Mouse (Mus musculus): ENCODE results near the gene Egfl6.

Gene Egfl6

DNA sequence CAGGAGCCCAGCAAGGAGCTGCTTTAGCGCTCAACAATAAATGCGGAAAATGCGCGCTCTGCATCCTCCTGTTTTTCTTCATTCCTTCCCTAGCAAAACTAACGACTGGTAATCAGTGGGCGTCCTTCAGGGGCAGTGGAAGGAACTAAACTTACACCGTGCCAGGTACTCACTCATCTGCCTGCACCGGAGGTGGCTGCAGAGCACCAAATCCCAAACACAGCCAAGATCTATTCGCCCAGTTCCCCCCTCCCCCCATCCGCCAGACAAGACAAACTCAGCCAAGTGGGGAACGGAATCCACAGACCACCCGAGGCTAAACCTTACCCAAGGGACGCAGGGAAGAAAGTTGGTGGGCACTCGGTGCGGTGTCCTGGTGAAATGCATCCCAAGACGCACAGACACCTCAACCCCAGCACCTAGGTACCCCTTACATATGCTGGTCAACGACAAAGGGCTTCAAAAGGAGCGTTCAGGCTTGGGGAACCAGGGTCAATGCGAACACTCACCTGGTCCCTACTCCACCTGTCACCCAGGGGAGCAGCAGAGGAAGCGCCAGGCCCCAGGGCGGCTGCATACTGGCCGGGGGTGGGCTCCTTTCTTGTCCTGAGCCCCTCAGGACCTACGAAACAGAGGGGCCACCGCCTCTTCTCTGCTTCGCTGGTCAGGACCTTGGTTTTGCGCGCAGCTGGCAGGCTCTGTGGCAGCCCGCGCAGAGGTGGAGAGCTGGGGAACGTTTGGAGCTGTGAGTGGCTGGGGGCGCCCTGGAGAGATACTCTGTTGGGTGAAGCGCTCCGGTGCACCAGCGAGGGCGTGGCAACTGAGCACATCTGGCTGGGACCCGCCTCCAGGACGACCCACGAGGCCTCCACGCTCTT is at the start of gene Egfl6:
Gene Egfl6 (minus strand): TSS at position 774 of the 878 bp plus-strand sequence.
- no peak for DNase-seq (ENCODE audit: low read depth in 1 of 2, low spot score in 2 of 2)

GRCm38 (mm10) chrX:166626866-166627570 is 41.5 kb upstream of the Egfl6 start:
- no peak for DNase-seq (ENCODE audit: low read depth in 1 of 2, low spot score in 2 of 2)

DNA sequence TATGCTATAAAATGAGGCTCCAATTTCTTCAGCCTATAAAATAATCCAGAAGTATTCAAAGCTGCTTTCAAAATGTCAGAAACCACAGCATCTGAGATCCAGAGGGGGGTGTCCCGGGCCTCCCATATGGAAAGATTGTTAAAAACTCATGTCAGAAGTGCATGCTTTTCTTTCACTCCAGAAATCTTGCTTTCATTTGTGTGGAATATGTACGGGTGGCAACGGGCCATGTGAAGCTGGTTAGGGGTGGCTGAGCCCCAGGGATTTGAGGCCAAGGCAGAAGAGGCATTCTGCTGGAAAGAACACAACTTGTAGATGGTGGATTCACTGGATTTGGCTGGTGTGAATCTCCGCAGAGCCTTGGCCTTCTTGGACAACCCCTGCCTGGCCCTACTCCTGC is 40.7 kb upstream of the Egfl6 start:
- no peak for DNase-seq (ENCODE audit: low read depth in 1 of 2, low spot score in 2 of 2)

GRCm38 (mm10) chrX:166623176-166623575 is 37.7 kb upstream of the Egfl6 start:
- DNase-seq (ENCODE audit: low read depth in 1 of 2, low spot score in 2 of 2): no peak

- DNase-seq (ENCODE audit: low read depth in 1 of 2, low spot score in 2 of 2): no peak
Observed at GRCm38 (mm10) chrX:166621560-166622301, 36.2 kb upstream of the Egfl6 start.

DNA sequence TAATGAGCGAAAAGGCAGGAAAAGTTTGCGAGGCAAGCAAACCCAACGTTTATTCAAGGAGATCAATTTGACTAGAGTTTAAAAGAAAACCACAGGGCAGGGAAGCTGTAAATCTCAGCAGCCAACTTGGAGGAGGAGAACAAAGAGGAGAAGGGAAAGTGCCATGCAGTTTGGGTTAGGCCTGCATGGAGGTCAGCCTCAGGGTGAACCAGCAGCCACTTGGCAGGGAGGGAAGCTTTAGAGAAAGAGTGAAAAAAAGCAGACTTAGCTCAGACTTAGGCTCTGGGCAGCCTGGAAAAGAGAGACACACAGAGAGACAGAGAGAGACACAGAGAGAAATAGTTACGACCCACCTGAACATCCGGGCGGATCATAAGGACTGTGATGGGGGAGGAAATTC is 35.4 kb upstream of the Egfl6 start:
- DNase-seq (ENCODE audit: low read depth in 1 of 2, low spot score in 2 of 2): no peak

DNA sequence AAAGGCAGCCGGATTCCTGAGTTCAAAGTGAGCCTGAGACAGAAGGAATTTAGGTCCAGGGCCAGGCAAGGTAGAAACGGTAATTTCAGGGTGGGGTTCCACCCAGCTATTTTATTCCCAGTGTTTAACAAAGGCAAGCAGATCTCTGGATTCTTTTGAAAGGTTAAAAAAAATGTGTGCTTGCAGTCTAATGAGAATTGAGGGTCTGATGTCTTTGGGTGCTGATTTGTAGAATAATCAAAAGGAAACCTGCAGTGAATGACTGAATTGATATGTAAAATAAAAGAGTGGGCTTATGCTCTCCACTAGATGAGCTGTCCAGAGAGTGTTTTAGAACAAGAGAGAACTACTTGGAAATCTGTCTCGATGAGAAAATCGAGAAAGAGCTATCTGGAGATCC is 33.6 kb upstream of the Egfl6 start:
- DNase-seq (ENCODE audit: low read depth in 1 of 2, low spot score in 2 of 2): no peak

DNA sequence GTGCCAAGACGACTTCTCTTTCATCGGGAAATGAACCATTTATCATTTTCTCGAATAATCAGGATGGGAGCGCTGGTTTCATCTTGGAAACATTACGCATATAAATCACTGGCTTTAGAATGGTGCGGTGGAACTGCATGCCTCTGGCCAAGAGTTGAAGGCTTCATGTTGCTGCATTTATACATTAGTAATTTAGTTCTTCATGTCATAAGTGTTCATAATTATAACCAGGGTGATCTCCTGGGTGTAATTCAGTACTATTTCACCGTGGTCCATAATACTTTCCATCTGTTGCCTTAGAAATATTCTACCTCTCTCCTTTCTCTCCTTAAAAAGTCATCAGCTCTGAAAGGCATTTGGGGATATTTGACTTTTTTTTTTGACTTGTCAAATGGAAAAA is 29.7 kb upstream of the Egfl6 start:
- DNase-seq (ENCODE audit: low read depth in 1 of 2, low spot score in 2 of 2): no peak

DNA sequence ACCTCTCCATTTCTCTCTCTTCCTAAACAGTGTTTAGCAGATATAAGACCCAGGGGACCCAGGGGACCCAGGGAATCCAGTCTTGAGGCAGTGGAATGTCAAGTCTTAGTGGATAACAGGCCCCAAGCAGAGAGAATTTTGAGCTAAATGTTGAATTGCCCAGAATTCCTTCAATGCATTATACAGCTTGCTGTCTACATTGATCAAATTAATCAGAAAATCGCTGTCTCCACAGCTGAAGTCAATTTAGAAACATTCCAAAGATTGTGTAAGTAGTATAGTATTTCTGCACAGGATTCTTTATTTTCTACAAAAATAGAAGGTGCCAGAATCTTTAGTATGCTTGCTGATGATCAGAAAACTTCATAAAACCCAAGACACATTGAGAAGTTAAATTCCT is 9.4 kb downstream of the Egfl6 start:
- no peak for DNase-seq (ENCODE audit: low read depth in 1 of 2, low spot score in 2 of 2)

GRCm38 (mm10) chrX:166565983-166566382 is 19.5 kb downstream of the Egfl6 start:
- no peak for DNase-seq (ENCODE audit: low read depth in 1 of 2, low spot score in 2 of 2)

DNA sequence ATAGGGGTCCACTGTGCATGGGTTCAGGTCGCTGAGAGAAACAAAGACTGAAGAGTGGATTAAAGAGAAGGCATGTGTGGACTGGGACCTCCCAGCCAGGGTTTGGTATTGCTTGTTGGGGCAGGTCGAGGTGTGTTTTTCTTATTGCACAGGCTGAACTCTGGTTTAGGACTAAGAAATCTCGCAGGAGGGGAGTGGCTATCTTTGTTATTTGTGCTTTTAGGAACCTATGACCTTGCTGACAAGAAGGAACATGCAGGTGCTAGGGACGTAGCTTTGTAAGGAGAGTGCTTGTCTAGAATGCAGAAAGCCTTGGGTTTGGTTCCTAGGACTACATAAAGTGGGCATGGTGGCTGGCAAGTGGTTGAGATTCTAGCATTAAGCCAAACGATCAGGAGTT is 20.1 kb downstream of the Egfl6 start:
- DNase-seq (ENCODE audit: low read depth in 1 of 2, low spot score in 2 of 2): no peak

DNA sequence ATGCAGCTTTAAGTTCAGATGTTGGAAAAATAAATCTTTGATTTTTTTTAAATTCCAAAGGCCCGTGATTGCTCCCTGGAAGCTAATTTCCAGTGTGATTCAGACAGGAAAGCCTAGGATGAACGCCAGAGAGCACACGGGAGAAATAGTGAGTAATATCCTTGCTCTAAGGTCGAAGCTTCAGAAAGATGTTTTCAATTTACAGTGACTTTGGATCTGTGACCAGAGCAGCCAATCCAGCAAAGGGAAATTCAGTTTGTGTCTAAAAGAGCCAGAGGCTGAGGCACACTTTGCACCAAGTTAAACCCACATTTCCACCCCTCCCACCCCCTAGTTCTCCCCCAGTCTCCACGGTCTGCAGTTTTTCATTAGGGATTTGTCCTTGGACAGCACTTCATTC is 20.6 kb downstream of the Egfl6 start:
- DNase-seq (ENCODE audit: low read depth in 1 of 2, low spot score in 2 of 2): no peak

GRCm38 (mm10) chrX:166559333-166559732 is 26.2 kb downstream of the Egfl6 start:
- no peak for DNase-seq (ENCODE audit: low read depth in 1 of 2, low spot score in 2 of 2)

- DNase-seq (ENCODE audit: low read depth in 1 of 2, low spot score in 2 of 2): no peak
Observed at GRCm38 (mm10) chrX:166552355-166552754, 33.2 kb downstream of the Egfl6 start.

- no peak for DNase-seq (ENCODE audit: low read depth in 1 of 2, low spot score in 2 of 2)
Observed at GRCm38 (mm10) chrX:166546495-166546894, 39.0 kb downstream of the Egfl6 start.

GRCm38 (mm10) chrX:166535138-166535537 is 50.4 kb downstream of the Egfl6 start:
- no peak for DNase-seq (ENCODE audit: low read depth in 1 of 2, low spot score in 2 of 2)

GRCm38 (mm10) chrX:166533432-166533831 is 52.1 kb downstream of the Egfl6 start:
- no peak for DNase-seq (ENCODE audit: low read depth in 1 of 2, low spot score in 2 of 2)

- no peak for DNase-seq (ENCODE audit: low read depth in 1 of 2, low spot score in 2 of 2)
Observed at GRCm38 (mm10) chrX:166531671-166532070, 53.8 kb downstream of the Egfl6 start.

DNA sequence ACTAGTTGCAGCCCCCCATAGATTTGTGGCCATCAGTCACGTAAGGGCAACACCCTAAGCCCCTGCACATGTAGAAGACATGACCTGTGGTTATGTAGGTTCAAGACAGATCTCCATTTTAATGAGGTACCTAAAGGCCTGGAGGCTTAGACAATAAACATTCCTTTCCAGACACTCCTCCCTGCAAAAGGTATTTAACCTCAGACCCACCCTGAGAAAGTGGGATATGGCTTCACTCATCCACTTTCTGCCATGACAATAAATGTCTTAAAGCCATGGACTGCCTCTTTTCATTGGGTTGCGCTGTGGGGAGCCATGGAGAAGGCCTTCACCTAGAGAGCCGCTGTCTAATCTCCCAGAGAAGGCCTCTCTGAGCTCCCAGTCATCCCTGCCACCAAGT is 57.4 kb downstream of the Egfl6 start:
- DNase-seq (ENCODE audit: low read depth in 1 of 2, low spot score in 2 of 2): no peak

- DNase-seq (ENCODE audit: low read depth in 1 of 2, low spot score in 2 of 2): no peak
Observed at GRCm38 (mm10) chrX:166525637-166526315, 59.7 kb downstream of the Egfl6 start.

DNA sequence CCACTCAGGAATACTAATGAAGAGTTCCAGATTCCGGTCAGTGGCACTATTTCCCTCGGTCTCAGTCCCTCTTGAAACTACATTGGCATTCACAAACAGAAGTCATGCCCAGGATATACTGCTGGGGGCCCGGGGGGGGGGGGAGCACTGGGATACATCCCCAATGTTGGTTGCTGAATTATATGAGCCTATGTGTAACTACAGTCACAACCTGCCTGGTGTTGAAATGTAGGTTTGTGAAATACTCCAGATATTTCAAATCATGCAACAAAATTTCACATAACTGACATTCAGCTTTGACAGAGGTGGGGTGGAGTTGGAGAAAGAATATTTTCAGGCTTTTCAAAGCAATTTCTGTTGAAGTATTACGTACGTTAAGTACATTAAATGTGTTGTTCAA is 64.7 kb downstream of the Egfl6 start:
- no peak for DNase-seq (ENCODE audit: low read depth in 1 of 2, low spot score in 2 of 2)

Measured in monocyte, adult 2 months (primary cell).